Mouse (Mus musculus) c-Kit-negative CD71-positive TER-119-positive erythroid progenitor cells, embryonic 14.5 days (primary cell): ENCODE measurements around the gene Slc37a1.

Experiments
- DNase-seq: peaks from one replicate; pipeline ENCODE4 v3.0.0-alpha.2; 2013; ENCODE audit warnings: low read depth, low spot score

Gene Slc37a1

GRCm38 (mm10) chr17:31286492-31286891 is at the start of gene Slc37a1:
TSS of gene Slc37a1 (plus strand) at chr17:31286792.
- DNase-seq, result no peak

- no peak for DNase-seq
Observed at GRCm38 (mm10) chr17:31238234-31239020, 48.2 kb upstream of the Slc37a1 start.

- DNase-seq, result no peak
Observed at GRCm38 (mm10) chr17:31241156-31241555, 45.4 kb upstream of the Slc37a1 start.

- DNase-seq, result no peak
Observed at GRCm38 (mm10) chr17:31242764-31243163, 43.8 kb upstream of the Slc37a1 start.

GRCm38 (mm10) chr17:31245321-31245720 is 41.3 kb upstream of the Slc37a1 start:
- DNase-seq, result no peak

GRCm38 (mm10) chr17:31247144-31247543 is 39.4 kb upstream of the Slc37a1 start:
- DNase-seq, result no peak

GRCm38 (mm10) chr17:31253951-31254350 is 32.6 kb upstream of the Slc37a1 start:
- DNase-seq, result no peak

GRCm38 (mm10) chr17:31254463-31254931 is 32.1 kb upstream of the Slc37a1 start:
- DNase-seq, result no peak

- DNase-seq, result no peak
Observed at GRCm38 (mm10) chr17:31257149-31257548, 29.4 kb upstream of the Slc37a1 start.

GRCm38 (mm10) chr17:31257898-31258297 is 28.7 kb upstream of the Slc37a1 start:
- DNase-seq, result no peak

GRCm38 (mm10) chr17:31258310-31258865 is 28.2 kb upstream of the Slc37a1 start:
- DNase-seq, result no peak

- no peak for DNase-seq
Observed at GRCm38 (mm10) chr17:31259145-31259544, 27.4 kb upstream of the Slc37a1 start.

- no peak for DNase-seq
Observed at GRCm38 (mm10) chr17:31259825-31260224, 26.8 kb upstream of the Slc37a1 start.

GRCm38 (mm10) chr17:31260430-31260829 is 26.2 kb upstream of the Slc37a1 start:
- no peak for DNase-seq

- no peak for DNase-seq
Observed at GRCm38 (mm10) chr17:31261352-31261751, 25.2 kb upstream of the Slc37a1 start.

GRCm38 (mm10) chr17:31262715-31263114 is 23.9 kb upstream of the Slc37a1 start:
- no peak for DNase-seq

- no peak for DNase-seq
Observed at GRCm38 (mm10) chr17:31263770-31264169, 22.8 kb upstream of the Slc37a1 start.

GRCm38 (mm10) chr17:31264372-31264771 is 22.2 kb upstream of the Slc37a1 start:
- DNase-seq, result no peak

- no peak for DNase-seq
Observed at GRCm38 (mm10) chr17:31265171-31265572, 21.4 kb upstream of the Slc37a1 start.

- DNase-seq, result no peak
Observed at GRCm38 (mm10) chr17:31265831-31266230, 20.8 kb upstream of the Slc37a1 start.

GRCm38 (mm10) chr17:31266321-31266950 is 20.2 kb upstream of the Slc37a1 start:
- no peak for DNase-seq

- no peak for DNase-seq
Observed at GRCm38 (mm10) chr17:31267138-31267537, 19.5 kb upstream of the Slc37a1 start.

GRCm38 (mm10) chr17:31267603-31268002 is 19.0 kb upstream of the Slc37a1 start:
- no peak for DNase-seq
